11 mouse cellular contexts compared by ENCODE assay signal in the genomic region with DNA sequence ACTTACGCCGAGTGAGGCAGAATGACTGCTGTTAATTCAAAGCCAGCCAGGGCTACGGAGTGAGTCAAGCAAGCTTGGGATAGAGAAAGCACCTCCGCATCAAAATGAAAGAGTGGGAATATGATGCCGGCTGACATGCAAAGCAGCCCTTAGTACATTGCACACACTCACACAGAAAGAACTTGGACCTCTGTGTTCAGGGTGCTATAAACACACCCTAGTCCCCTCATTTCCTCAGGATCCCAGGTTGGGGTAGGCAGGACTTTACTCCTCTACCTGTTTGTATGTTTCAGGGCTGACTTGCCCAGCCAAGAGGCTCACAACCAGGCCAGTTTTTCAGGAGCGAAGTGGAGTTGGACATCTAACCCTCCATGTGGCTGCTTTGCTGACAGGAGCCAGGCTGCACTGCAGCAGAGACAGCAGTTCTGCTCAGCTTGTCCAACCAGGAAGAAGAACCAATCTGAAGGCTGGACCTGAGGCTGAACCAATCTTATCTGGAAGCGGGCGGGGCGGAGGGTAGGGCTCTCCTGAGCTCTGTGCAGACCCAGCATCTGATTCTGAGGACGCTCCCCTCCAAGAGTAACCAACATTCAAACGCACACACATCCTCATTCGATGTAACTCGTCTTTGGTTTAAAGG. TPM values are rescaled to one million over a fixed set of nuclear protein-coding genes. Genes with fewer than 3 reads are reported as not detected.
DNase-seq lines count a peak whose midpoint lies in the region; ATAC-seq and TF ChIP-seq lines count a peak whose summit lies in the region.
"Had no signal": no experiment of that assay in that cellular context is flagged by ENCODE, and none has a peak within 500 bp of the region (broad histone marks: within the 10 kb centered on the region; RNA-seq: fewer than 3 reads in every experiment).

No protein-coding gene starts in this region.

- no peak for TF ChIP-seq CTCF in lung, embryonic 14.5 days (IDR thresholded peaks at IDR 0.05; ENCODE audit: low read depth)

- peaks cover 13% of the 10 kb centered on the region for H3K36me3 ChIP-seq in lung, embryonic 14.5 days (ENCODE audit: insufficient read depth)
- H3K36me3 ChIP-seq in heart, embryonic 11.5 days (ENCODE audit: control insufficient read depth, insufficient read depth, low read length), result no peaks in the 10 kb centered on the region
- H3K36me3 ChIP-seq in stomach, embryonic 15.5 days, result peaks cover 4% of the 10 kb centered on the region

- peak; percentile 30; the same call in 1 of the 2 replicates for ATAC-seq in lung, embryonic 14.5 days (ENCODE audit: insufficient read depth)
- ATAC-seq in heart, embryonic 11.5 days (replicated peaks; ENCODE audit: insufficient number of reproducible peaks, low FRiP score, low TSS enrichment), result no peak
- peak; percentile 62 for ATAC-seq in stomach, embryonic 15.5 days (ENCODE audit: insufficient read depth, low FRiP score, low read depth)
- ATAC-seq: midbrain, embryonic 13.5 days had no signal

- DNase-seq in lung, embryonic 14.5 days, result peak; percentile 34
- DNase-seq in lung, postnatal 36 days, result no peak
- DNase-seq in kidney, postnatal 14 days, result peak; percentile 70
- no peak for DNase-seq in left cerebral cortex, adult 8-10 months (ENCODE audit: low spot score in 2 of 2)
- DNase-seq in right cerebral cortex, postnatal 25 days, result no peak
- DNase-seq in cerebellum, adult 9-10 months, result no peak
- DNase-seq: cerebellum, postnatal 10 days had no signal

- H3K4me1 ChIP-seq in lung, embryonic 14.5 days (ENCODE audit: insufficient read depth), result no peaks in the 10 kb centered on the region
- peaks cover 11% of the 10 kb centered on the region for H3K4me1 ChIP-seq in heart, embryonic 11.5 days (ENCODE audit: control insufficient read depth, insufficient read depth, low read length)
- H3K4me1 ChIP-seq in stomach, embryonic 15.5 days, result peaks cover 8% of the 10 kb centered on the region; the same call in 1 of the 2 replicates

- H3K27me3 ChIP-seq in lung, embryonic 14.5 days (ENCODE audit: insufficient read depth, low read length), result no peaks in the 10 kb centered on the region
- no peaks in the 10 kb centered on the region for H3K27me3 ChIP-seq in heart, embryonic 11.5 days (ENCODE audit: control insufficient read depth, insufficient read depth, low read length)
- H3K27me3 ChIP-seq in stomach, embryonic 15.5 days (replicated peaks), result no peaks in the 10 kb centered on the region
- H3K27me3 ChIP-seq: hindbrain, embryonic 15.5 days; midbrain, embryonic 13.5 days had no signal

- no peaks in the 10 kb centered on the region for H3K9me3 ChIP-seq in lung, embryonic 14.5 days (ENCODE audit: low read depth, low read length)
- no peaks in the 10 kb centered on the region for H3K9me3 ChIP-seq in heart, embryonic 11.5 days (replicated peaks; ENCODE audit: control insufficient read depth, low read length)
- H3K9me3 ChIP-seq in stomach, embryonic 15.5 days, result no peaks in the 10 kb centered on the region
- H3K9me3 ChIP-seq: hindbrain, embryonic 15.5 days; midbrain, embryonic 13.5 days had no signal

- H3K27ac ChIP-seq in lung, embryonic 14.5 days (ENCODE audit: low read depth), result no peak overlapping the region
- H3K27ac ChIP-seq in heart, embryonic 11.5 days (ENCODE audit: low read depth, low read length), result 0 out of 2 replicates have a peak overlapping the region, but pooled peaks have one; percentile 6
- H3K27ac ChIP-seq in stomach, embryonic 15.5 days, result peak overlapping the region; percentile 54
- H3K27ac ChIP-seq: hindbrain, embryonic 15.5 days; midbrain, embryonic 13.5 days had no signal

- 57% methylated on average over 13 of the region's 13 CpGs for WGBS in lung, embryonic 14.5 days
- WGBS in heart, embryonic 11.5 days (ENCODE audit: insufficient replicate concordance), result 47% methylated on average over 13 of the region's 13 CpGs
- 55% methylated on average over 13 of the region's 13 CpGs for WGBS in stomach, embryonic 15.5 days

- H3K4me2 ChIP-seq in lung, embryonic 14.5 days, result no peak overlapping the region
- peak overlapping the region; percentile 51 for H3K4me2 ChIP-seq in heart, embryonic 11.5 days
- peak overlapping the region; percentile 14; the same call in 1 of the 2 replicates for H3K4me2 ChIP-seq in stomach, embryonic 15.5 days
- H3K4me2 ChIP-seq: hindbrain, embryonic 15.5 days; midbrain, embryonic 13.5 days had no signal

- no peak overlapping the region for H3K9ac ChIP-seq in lung, embryonic 14.5 days
- H3K9ac ChIP-seq in heart, embryonic 11.5 days (ENCODE audit: low read depth, low read length), result no peak overlapping the region
- no peak overlapping the region for H3K9ac ChIP-seq in stomach, embryonic 15.5 days
- H3K9ac ChIP-seq: hindbrain, embryonic 15.5 days; midbrain, embryonic 13.5 days had no signal

- H3K4me3 ChIP-seq in lung, embryonic 14.5 days (ENCODE audit: low read depth, low read length), result no peak overlapping the region
- H3K4me3 ChIP-seq in heart, embryonic 11.5 days (ENCODE audit: low read depth, low read length), result 0 out of 2 replicates have a peak overlapping the region, but pooled peaks have one; percentile 8
- no peak overlapping the region for H3K4me3 ChIP-seq in stomach, embryonic 15.5 days (replicated peaks)
- H3K4me3 ChIP-seq: hindbrain, embryonic 15.5 days; midbrain, embryonic 13.5 days had no signal

RNA-seq across cellular contexts. Expression of a gene that starts 17.1 kb away (rescaled TPM):
- polyA plus RNA-seq in lung, embryonic 14.5 days (2014; fragmentation: Nextera tagmentation; extraction: Ambion mirVana), result 31.4 and 37.4 TPM in 2 replicates
- 30.6 and 32.1 TPM in 2 replicates for polyA plus RNA-seq in heart, embryonic 11.5 days (2014; fragmentation: Nextera tagmentation; extraction: Ambion mirVana)
- polyA plus RNA-seq in stomach, embryonic 15.5 days (2015; fragmentation: Nextera tagmentation; extraction: Ambion mirVana), result 49.0 and 56.1 TPM in 2 replicates
- 10 to 100 TPM; 56.4 to 61.4 (median 58.1) TPM for total RNA-seq in left cerebral cortex, adult 8-10 months (2022)

RNA-seq across cellular contexts. Expression of a gene that starts 23.2 kb away (rescaled TPM):
- polyA plus RNA-seq in lung, embryonic 14.5 days (2014; fragmentation: Nextera tagmentation; extraction: Ambion mirVana), result 0.50 and 0.97 TPM in 2 replicates
- 1.1 and 1.3 TPM in 2 replicates for polyA plus RNA-seq in heart, embryonic 11.5 days (2014; fragmentation: Nextera tagmentation; extraction: Ambion mirVana)
- 1.8 and 2.5 TPM in 2 replicates for polyA plus RNA-seq in stomach, embryonic 15.5 days (2015; fragmentation: Nextera tagmentation; extraction: Ambion mirVana)
- under 1 TPM in 2 of 4 experiments, not detected in 2; 0.21 to 0.46 TPM for total RNA-seq in left cerebral cortex, adult 8-10 months (2022)

RNA-seq across cellular contexts. Expression of a gene that starts 24.7 kb away (rescaled TPM):
- polyA plus RNA-seq in lung, embryonic 14.5 days (2014; fragmentation: Nextera tagmentation; extraction: Ambion mirVana), result 16.0 and 16.8 TPM in 2 replicates
- polyA plus RNA-seq in heart, embryonic 11.5 days (2014; fragmentation: Nextera tagmentation; extraction: Ambion mirVana), result 14.7 and 17.7 TPM in 2 replicates
- 23.0 and 28.8 TPM in 2 replicates for polyA plus RNA-seq in stomach, embryonic 15.5 days (2015; fragmentation: Nextera tagmentation; extraction: Ambion mirVana)
- 10 to 100 TPM in 3 of 4 experiments, 1 to 10 TPM in 1; 10.0 to 12.6 (median 11.2) TPM for total RNA-seq in left cerebral cortex, adult 8-10 months (2022)

RNA-seq across cellular contexts. Expression of a gene that starts 51.6 kb away (rescaled TPM):
- polyA plus RNA-seq in lung, embryonic 14.5 days (2014; fragmentation: Nextera tagmentation; extraction: Ambion mirVana), result 38.1 and 42.5 TPM in 2 replicates
- polyA plus RNA-seq in heart, embryonic 11.5 days (2014; fragmentation: Nextera tagmentation; extraction: Ambion mirVana), result 32.8 and 35.5 TPM in 2 replicates
- 546 and 570 TPM in 2 replicates for polyA plus RNA-seq in stomach, embryonic 15.5 days (2015; fragmentation: Nextera tagmentation; extraction: Ambion mirVana)
- total RNA-seq in left cerebral cortex, adult 8-10 months (2022), result 100 to 1,000 TPM; 275 to 318 (median 312) TPM

Comparison
In these comparisons a context has a peak if more than half of its experiments do, and no peak if none do; other contexts are left out.
1. DNase-seq: peak in lung, embryonic 14.5 days (single experiment) and kidney, postnatal 14 days (single experiment); none in lung, postnatal 36 days (single experiment), left cerebral cortex, adult 8-10 months (0 of 2), right cerebral cortex, postnatal 25 days (single experiment) and cerebellum, adult 9-10 months (single experiment).